Mouse (Mus musculus) MEL (cell line): ENCODE measurements around the gene Wbp4. TPM values are rescaled to one million over a fixed set of nuclear protein-coding genes. Genes with fewer than 3 reads are reported as not detected.

Experiments used
- DNase-seq: peaks from one replicate; pipeline ENCODE4 v3.0.0; 2011; ENCODE audit warnings: low read depth, low spot score
- H3K27ac ChIP-seq: 2 replicates; pipeline ENCODE4 v1.5.1; 2012; ENCODE audit warnings: low read depth, mild to moderate bottlenecking, control low read depth, low read length, moderate library complexity; ENCODE audit not compliant: control insufficient read depth
- H3K27me3 ChIP-seq, 2 experiments: fragments of 150-350 bp in 1 of 2; sonication (generic) in 1 of 2; 2 replicates each; pipeline ENCODE4 v1.6.1; 2012; ENCODE audit warnings: low read length in 2 of 2, mild to moderate bottlenecking in 2 of 2, improper control_type of control experiment in 1 of 2, moderate library complexity in 1 of 2; ENCODE audit not compliant: insufficient read depth in 2 of 2, control insufficient read depth in 1 of 2
- H3K36me3 ChIP-seq, 2 experiments: 2 replicates each; pipeline ENCODE4 v1.6.1; 2012 to 2014; ENCODE audit warnings: low read length in 2 of 2, improper control_type of control experiment in 1 of 2, inconsistent platforms in 1 of 2, mild to moderate bottlenecking in 1 of 2; ENCODE audit not compliant: insufficient read depth in 2 of 2, control insufficient read depth in 1 of 2
- H3K4me1 ChIP-seq, 2 experiments: fragments of 150-350 bp in 1 of 2; sonication (generic) in 1 of 2; 2 replicates each; pipeline ENCODE4 v1.6.1; 2012; ENCODE audit warnings: low read length in 2 of 2, improper control_type of control experiment in 1 of 2, mild to moderate bottlenecking in 1 of 2; ENCODE audit not compliant: insufficient read depth in 2 of 2, control insufficient read depth in 1 of 2
- H3K4me3 ChIP-seq, 2 experiments: fragments of 150-350 bp in 1 of 2; sonication (generic) in 1 of 2; 2 replicates each; pipeline ENCODE4 v1.5.1; 2012; ENCODE audit warnings: low read depth in 2 of 2, low read length in 2 of 2, mild to moderate bottlenecking in 2 of 2, moderate library complexity in 2 of 2, control low read depth in 1 of 2, improper control_type of control experiment in 1 of 2; ENCODE audit not compliant: control insufficient read depth in 1 of 2, insufficient read depth in 1 of 2
- H3K79me2 ChIP-seq: 2 replicates; pipeline ENCODE4 v1.6.1; 2012; ENCODE audit warnings: mild to moderate bottlenecking, low read length, moderate library complexity; ENCODE audit not compliant: control insufficient read depth, poor library complexity, insufficient read depth
- H3K9ac ChIP-seq: 2 replicates; pipeline ENCODE4 v1.6.1; 2012; ENCODE audit warnings: low read depth, mild to moderate bottlenecking, control low read depth, low read length, moderate library complexity; ENCODE audit not compliant: control insufficient read depth, poor library complexity, severe bottlenecking
- H3K9me3 ChIP-seq: fragments of 150-350 bp; sonication (generic); replicated peaks from 2 replicates; pipeline ENCODE4 v1.6.1; 2012; ENCODE audit warnings: mild to moderate bottlenecking, low read length, improper control_type of control experiment, moderate library complexity; ENCODE audit not compliant: insufficient read depth
- CHD2 ChIP-seq: IDR thresholded peaks from 2 replicates; pipeline ENCODE4 v1.6.1; 2011; ENCODE audit warnings: low read length, improper control_type of control experiment
- CTCF ChIP-seq, 3 experiments: IDR thresholded peaks in 2 of 3; conservative IDR thresholded peaks in 1 of 3; 2 replicates each; pipeline ENCODE4 v1.5.1; 2011 to 2012; ENCODE audit warnings: low read length in 3 of 3, low read depth in 2 of 3, mild to moderate bottlenecking in 2 of 3, improper control_type of control experiment in 1 of 3, inconsistent platforms in 1 of 3, mixed read lengths in 1 of 3, moderate library complexity in 1 of 3; ENCODE audit not compliant: control insufficient read depth in 1 of 3, insufficient read depth in 1 of 3, poor library complexity in 1 of 3, severe bottlenecking in 1 of 3
- E2F4 ChIP-seq: IDR thresholded peaks from 2 replicates; pipeline ENCODE4 v1.6.1; 2011; ENCODE audit warnings: low read depth, low read length, improper control_type of control experiment, borderline replicate concordance
- ELF1 ChIP-seq: IDR thresholded peaks from 2 replicates; pipeline ENCODE4 v1.6.1; 2014; ENCODE audit warnings: low read depth, mild to moderate bottlenecking, inconsistent platforms, low read length, improper control_type of control experiment, moderate library complexity
- EP300 ChIP-seq, 2 experiments: IDR thresholded peaks; 2 replicates each; pipeline ENCODE4 v1.6.1; 2011; ENCODE audit warnings: improper control_type of control experiment in 2 of 2, low read length in 2 of 2, low read depth in 1 of 2, mild to moderate bottlenecking in 1 of 2
- ETS1 ChIP-seq: IDR thresholded peaks from 2 replicates; pipeline ENCODE4 v1.6.1; 2012; ENCODE audit warnings: low read depth, mild to moderate bottlenecking, inconsistent platforms, low read length, improper control_type of control experiment, moderate library complexity
- GABPA ChIP-seq: IDR thresholded peaks from 2 replicates; pipeline ENCODE4 v1.6.1; 2012; ENCODE audit warnings: low read depth, mild to moderate bottlenecking, inconsistent platforms, low read length, improper control_type of control experiment, moderate library complexity
- GATA1 ChIP-seq: IDR thresholded peaks from 2 replicates; pipeline ENCODE4 v1.6.1; 2011; ENCODE audit warnings: low read depth, low read length, improper control_type of control experiment
- HCFC1 ChIP-seq: IDR thresholded peaks from 2 replicates; pipeline ENCODE4 v1.6.1; 2012; ENCODE audit warnings: low read depth, mild to moderate bottlenecking, inconsistent platforms, low read length, improper control_type of control experiment, moderate library complexity
- JUND ChIP-seq: IDR thresholded peaks from 2 replicates; pipeline ENCODE4 v1.6.1; 2011; ENCODE audit warnings: low read depth, mild to moderate bottlenecking, improper control_type of control experiment, low read length
- KAT2A ChIP-seq: conservative IDR thresholded peaks from 2 replicates; pipeline ENCODE4 v1.6.1; 2012; ENCODE audit warnings: low read depth, low read length, improper control_type of control experiment, inconsistent platforms
- MAFK ChIP-seq: IDR thresholded peaks from 2 replicates; pipeline ENCODE4 v1.6.1; 2011; ENCODE audit warnings: low read depth, mild to moderate bottlenecking, low read length, improper control_type of control experiment, borderline replicate concordance
- MAX ChIP-seq: IDR thresholded peaks from 2 replicates; pipeline ENCODE4 v1.6.1; 2011; ENCODE audit warnings: low read length, improper control_type of control experiment
- MAZ ChIP-seq: IDR thresholded peaks from 2 replicates; pipeline ENCODE4 v1.6.1; 2012; ENCODE audit warnings: low read depth, mild to moderate bottlenecking, inconsistent platforms, low read length, improper control_type of control experiment
- MEF2A ChIP-seq: IDR thresholded peaks from 2 replicates; pipeline ENCODE4 v1.6.1; 2014; ENCODE audit warnings: low read depth, mild to moderate bottlenecking, inconsistent platforms, low read length, improper control_type of control experiment; ENCODE audit not compliant: poor library complexity, insufficient replicate concordance, severe bottlenecking; ENCODE audit errors: extremely low read depth
- MXI1 ChIP-seq: IDR thresholded peaks from 2 replicates; pipeline ENCODE4 v1.6.1; 2011; ENCODE audit warnings: mild to moderate bottlenecking, low read depth, low read length, improper control_type of control experiment
- MYC ChIP-seq: IDR thresholded peaks from 2 replicates; pipeline ENCODE4 v1.6.1; 2011; ENCODE audit warnings: low read depth, mild to moderate bottlenecking, low read length, improper control_type of control experiment, moderate library complexity
- NELFE ChIP-seq: IDR thresholded peaks from 2 replicates; pipeline ENCODE4 v1.6.1; 2011; ENCODE audit warnings: low read depth, low read length, improper control_type of control experiment
- POLR2A ChIP-seq, 2 experiments: IDR thresholded peaks; 2 replicates each; pipeline ENCODE4 v1.6.1; 2011 to 2012; ENCODE audit warnings: low read length in 2 of 2, mild to moderate bottlenecking in 2 of 2, control low read depth in 1 of 2, improper control_type of control experiment in 1 of 2, low read depth in 1 of 2, moderate library complexity in 1 of 2; ENCODE audit not compliant: control insufficient read depth in 1 of 2, insufficient read depth in 1 of 2, poor library complexity in 1 of 2
- POLR2AphosphoS5 ChIP-seq: IDR thresholded peaks from 2 replicates; pipeline ENCODE4 v1.6.1; 2012; ENCODE audit warnings: low read depth, borderline replicate concordance, mild to moderate bottlenecking, inconsistent platforms, low read length, moderate library complexity, mixed read lengths
- RAD21 ChIP-seq: IDR thresholded peaks from 2 replicates; pipeline ENCODE4 v1.6.1; 2011; ENCODE audit warnings: mild to moderate bottlenecking, low read depth, low read length, improper control_type of control experiment
- RCOR1 ChIP-seq: IDR thresholded peaks from 2 replicates; pipeline ENCODE4 v1.6.1; 2012; ENCODE audit warnings: low read depth, mild to moderate bottlenecking, inconsistent platforms, low read length, improper control_type of control experiment
- SMC3 ChIP-seq: IDR thresholded peaks from 2 replicates; pipeline ENCODE4 v1.6.1; 2011; ENCODE audit warnings: low read depth, low read length, improper control_type of control experiment
- TAL1 ChIP-seq: IDR thresholded peaks from 2 replicates; pipeline ENCODE4 v1.6.1; 2012; ENCODE audit warnings: mild to moderate bottlenecking, inconsistent platforms, low read length, moderate library complexity, mixed read lengths
- TBP ChIP-seq: IDR thresholded peaks from 2 replicates; pipeline ENCODE4 v1.8.0; 2011; ENCODE audit warnings: low read depth, low read length, improper control_type of control experiment
- TCF12 ChIP-seq: IDR thresholded peaks from 2 replicates; pipeline ENCODE4 v1.6.1; 2014; ENCODE audit warnings: low read depth, mild to moderate bottlenecking, inconsistent platforms, low read length, improper control_type of control experiment, moderate library complexity
- UBTF ChIP-seq: IDR thresholded peaks from 2 replicates; pipeline ENCODE4 v1.6.1; 2012; ENCODE audit warnings: low read depth, mild to moderate bottlenecking, inconsistent platforms, low read length, improper control_type of control experiment, moderate library complexity, borderline replicate concordance; ENCODE audit not compliant: insufficient read depth
- USF1 ChIP-seq: IDR thresholded peaks from 2 replicates; pipeline ENCODE4 v1.6.1; 2014; ENCODE audit warnings: low read depth, mild to moderate bottlenecking, inconsistent platforms, low read length, improper control_type of control experiment, moderate library complexity
- USF2 ChIP-seq, 2 experiments: IDR thresholded peaks; 2 replicates each; pipeline ENCODE4 v1.6.1; 2011 to 2012; ENCODE audit warnings: improper control_type of control experiment in 2 of 2, low read length in 2 of 2, borderline replicate concordance in 1 of 2, inconsistent platforms in 1 of 2, low read depth in 1 of 2, mild to moderate bottlenecking in 1 of 2; ENCODE audit not compliant: insufficient read depth in 1 of 2
- ZC3H11A ChIP-seq: IDR thresholded peaks from 2 replicates; pipeline ENCODE4 v1.6.1; 2012; ENCODE audit warnings: low read depth, mild to moderate bottlenecking, inconsistent platforms, low read length, improper control_type of control experiment
- ZKSCAN1 ChIP-seq: IDR thresholded peaks from 2 replicates; pipeline ENCODE4 v1.6.1; 2012; ENCODE audit warnings: low read depth, mild to moderate bottlenecking, inconsistent platforms, low read length, improper control_type of control experiment, moderate library complexity
- ZMIZ1 ChIP-seq: IDR thresholded peaks from 2 replicates; pipeline ENCODE4 v1.6.1; 2012; ENCODE audit warnings: low read depth, mild to moderate bottlenecking, inconsistent platforms, low read length, improper control_type of control experiment, moderate library complexity
- ZNF384 ChIP-seq: IDR thresholded peaks from 2 replicates; pipeline ENCODE4 v1.6.1; 2012; ENCODE audit warnings: low read depth, mild to moderate bottlenecking, inconsistent platforms, low read length, improper control_type of control experiment
- polyA plus RNA-seq, 2 experiments: library from polyadenylated mRNA; stranded (reverse) in 1 of 2; unstranded in 1 of 2; fragments of >175 nt in 1 of 2; fragments of >200 nt in 1 of 2; gene quantifications; 2 replicates each; pipeline versions ENCODE4 v1.2.1 to v1.2.4; 2012; ENCODE audit warnings: low replicate concordance in 2 of 2, low read depth in 1 of 2; ENCODE audit not compliant: insufficient read length in 2 of 2, insufficient read depth in 1 of 2, missing spikeins in 1 of 2
- total RNA-seq: library from RNA; depleted of rRNA; stranded (reverse); fragments of 300-350 nt; gene quantifications from 2 replicates; pipeline ENCODE4 v1.2.3, GENCODE M21; 2012

The Wbp4 gene
- total and polyA plus RNA-seq, 3 experiments, result 15.9 to 87.6 (median 22.1) TPM

DNA sequence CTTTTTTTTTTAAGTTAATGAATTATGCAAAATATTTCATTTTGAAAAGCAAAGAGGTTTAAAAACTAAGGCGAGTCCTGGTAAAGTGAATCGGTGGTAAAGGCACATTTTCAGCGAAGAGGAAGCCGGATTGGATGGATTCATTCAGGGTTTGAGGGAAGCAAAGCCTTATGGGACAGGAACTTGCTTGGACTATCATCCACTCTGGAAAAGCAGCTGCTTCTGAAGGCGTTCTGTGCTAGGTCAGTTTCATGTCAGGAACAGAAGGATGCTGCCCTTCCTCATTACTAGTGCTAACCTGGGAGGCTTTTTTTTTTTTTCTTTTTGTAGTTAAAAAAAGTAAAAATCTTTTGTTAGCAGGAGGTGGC lies 34.9 kb upstream of the Wbp4 start (continued):
- TF ChIP-seq POLR2A (IDR thresholded peaks at IDR 0.05; ENCODE audit: control insufficient read depth in 1 of 2, insufficient read depth in 1 of 2, low read depth in 1 of 2, low read length in 2 of 2, poor library complexity in 1 of 2), result no peak; a peak in 1 of 4 replicates

DNA sequence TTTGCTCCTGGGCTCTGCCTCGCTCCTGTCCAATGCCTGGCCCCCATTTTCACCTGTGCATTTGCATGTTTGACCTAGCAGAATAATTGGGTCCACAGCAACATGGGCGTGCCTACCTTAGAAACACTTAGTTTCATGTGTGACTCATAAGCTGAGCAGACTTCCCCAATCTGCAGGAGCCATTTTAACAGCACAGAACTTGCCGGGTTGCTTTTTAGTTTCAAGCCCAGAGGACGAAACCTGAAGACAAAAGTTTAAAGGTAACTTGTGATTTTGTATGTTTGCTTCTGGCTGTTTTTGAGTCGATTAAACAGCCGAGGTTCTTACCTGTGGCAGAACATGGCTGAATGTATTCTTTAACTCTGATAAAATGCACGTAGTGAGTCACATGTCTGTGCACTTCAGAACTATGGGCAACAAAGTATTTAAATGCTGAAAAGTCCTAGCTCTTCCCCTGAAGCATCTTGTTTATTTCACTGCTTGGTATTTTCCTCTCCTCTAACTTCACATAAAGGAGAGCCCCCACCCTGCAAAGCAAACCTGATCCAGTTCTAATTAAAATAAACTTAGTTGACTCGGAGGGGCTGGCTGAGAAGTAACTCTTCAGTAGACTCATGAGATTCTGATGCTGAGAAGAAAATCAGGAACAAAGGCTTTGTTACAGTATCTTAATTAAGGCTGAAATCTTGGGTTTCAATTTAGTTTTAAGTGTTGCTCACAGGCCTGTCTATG lies 34.4 kb upstream of the Wbp4 start:
- Histone ChIP-seq H3K4me3 (peak overlapping the region; percentile 74 to 94), H3K4me1 (peaks cover 11 to 12% of the 10 kb centered on the region in 2 experiments), H3K27me3 (no peaks in the 10 kb centered on the region), H3K79me2 (peaks cover 33% of the 10 kb centered on the region), H3K9ac (peak overlapping the region; percentile 84), H3K27ac (peak overlapping the region; percentile 97), H3K36me3 (peaks cover 0 to 26% of the 10 kb centered on the region in 2 experiments; a peak in 2 of 4 replicates), H3K9me3 (no peaks in the 10 kb centered on the region)
- DNase-seq, result peak; percentile 94
- TF ChIP-seq RCOR1 (0 out of 2 replicates have a peak, but pooled peaks have one; percentile 54), MYC (peak; percentile 86), HCFC1 (peak; percentile 53), TBP (peak; percentile 94), GATA1 (0 out of 2 replicates have a peak, but pooled peaks have one; percentile 41), MAZ (peak; percentile 68; the same call in 1 of the 2 replicates), JUND (peak; percentile 85), TCF12 (peak; percentile 68), CHD2 (no peak), ZNF384 (no peak), USF1 (peak; percentile 76), UBTF (no peak), NELFE (peak; percentile 82), ZC3H11A (no peak), ZMIZ1 (peak; percentile 71), MAFK (no peak), RAD21 (no peak), KAT2A (no peak), TAL1 (no peak), MAX (peak; percentile 37; the same call in 1 of the 2 replicates), ELF1 (no peak; the same call in 1 of the 2 replicates), MEF2A (no peak), USF2 (IDR thresholded peaks at IDR 0.05; ENCODE audit: borderline replicate concordance in 1 of 2, insufficient read depth in 1 of 2, low read depth in 1 of 2, low read length in 2 of 2) (no peak), CTCF (IDR thresholded peaks at IDR 0.05 in 2 of 3, conservative IDR thresholded peaks at IDR 0.05 in 1 of 3; ENCODE audit: control insufficient read depth in 1 of 3, insufficient read depth in 1 of 3, low read depth in 2 of 3, low read length in 3 of 3, poor library complexity in 1 of 3, severe bottlenecking in 1 of 3) (no peak), EP300 (IDR thresholded peaks at IDR 0.05; ENCODE audit: low read depth in 1 of 2, low read length in 2 of 2) (peak; percentile 40 to 69), POLR2A (IDR thresholded peaks at IDR 0.05; ENCODE audit: control insufficient read depth in 1 of 2, insufficient read depth in 1 of 2, low read depth in 1 of 2, low read length in 2 of 2, poor library complexity in 1 of 2) (peak; percentile 36 to 81; a peak in 2 of 4 replicates), GABPA (no peak), MXI1 (peak; percentile 91), ZKSCAN1 (no peak), POLR2AphosphoS5 (peak; percentile 39; the same call in 1 of the 2 replicates), ETS1 (peak; percentile 73), E2F4 (0 out of 2 replicates have a peak, but pooled peaks have one; percentile 26), SMC3 (no peak)
